Mouse (Mus musculus) stomach, embryonic 16.5 days (tissue): Measurements from ENCODE around the gene Gm1673. TPM values are rescaled to one million over a fixed set of nuclear protein-coding genes. Genes with fewer than 3 reads are reported as not detected.

Experiments
- ATAC-seq: fragments of 200-750 bp; cut with Nextera tagmentation; 2 replicates; pipeline ENCODE4 v1.8.0; 2017; ENCODE audit warnings: moderate number of reproducible peaks, moderate TSS enrichment; ENCODE audit not compliant: insufficient read depth, low FRiP score
- H3K27ac ChIP-seq: fragments of 300-500 bp; sonication (generic); 2 replicates; pipeline ENCODE4 v1.5.1; 2014; ENCODE audit warnings: low read length
- H3K27me3 ChIP-seq: fragments of 300-500 bp; sonication (generic); 2 replicates; pipeline ENCODE4 v1.6.1; 2014; ENCODE audit warnings: low read length, control low read depth, mixed read lengths; ENCODE audit not compliant: control insufficient read depth, insufficient read depth
- H3K36me3 ChIP-seq: fragments of 300-500 bp; sonication (generic); 2 replicates; pipeline ENCODE4 v1.6.1; 2014; ENCODE audit warnings: low read length; ENCODE audit not compliant: control insufficient read depth, insufficient read depth
- H3K4me1 ChIP-seq: fragments of 300-500 bp; sonication (generic); 2 replicates; pipeline ENCODE4 v1.6.1; 2014; ENCODE audit warnings: low read length, control low read depth, mixed read lengths; ENCODE audit not compliant: control insufficient read depth, insufficient read depth
- H3K4me2 ChIP-seq: fragments of 300-500 bp; sonication (generic); 2 replicates; pipeline ENCODE4 v1.6.1; 2014; ENCODE audit warnings: low read depth, low read length, mixed read lengths
- H3K4me3 ChIP-seq: fragments of 300-500 bp; sonication (generic); replicated peaks from 2 replicates; pipeline ENCODE4 v1.5.1; 2014; ENCODE audit warnings: mild to moderate bottlenecking, low read length
- H3K9ac ChIP-seq: fragments of 300-500 bp; sonication (generic); 2 replicates; pipeline ENCODE4 v1.6.1; 2014; ENCODE audit warnings: low read length
- H3K9me3 ChIP-seq: fragments of 300-500 bp; sonication (generic); replicated peaks from 2 replicates; pipeline ENCODE4 v1.6.1; 2016; ENCODE audit warnings: low read length, control low read depth; ENCODE audit not compliant: control insufficient read depth
- WGBS: fragments of 180-500 bp; shearing (Covaris S2); extraction: QIAGEN DNeasy Blood & Tissue Kit; methylation state at CpG from one replicate; pipeline ENCODE4 v1.1.7; 2014; 5-methylcytosine and 5-hydroxymethylcytosine counted together
- polyA plus RNA-seq: library from polyadenylated mRNA; unstranded; fragments of >200 nt; fragmentation: Nextera tagmentation; extraction: Ambion mirVana; gene quantifications from 2 replicates; pipeline ENCODE4 v1.2.1, GENCODE M21; 2015

Gm1673 gene
- polyA plus RNA-seq, 1 experiment from 2014 or later, result 63.2 TPM

GRCm38 (mm10) chr5:33995843-33996693, 12.8 kb downstream of the Gm1673 start, which contains the start of gene Nat8l:
Nat8l (plus strand) TSS chr5:33995984.
- peaks cover 8% of the 10 kb centered on the region; the same call in 1 of the 2 replicates for H3K4me1 ChIP-seq
- H3K27ac ChIP-seq, result no peak within 1 kb of the TSS
- H3K9me3 ChIP-seq, result no peaks in the 10 kb centered on the region
- no peaks in the 10 kb centered on the region for H3K36me3 ChIP-seq
- peak within 1 kb of the TSS; percentile 61 for H3K9ac ChIP-seq
- H3K27me3 ChIP-seq, result peaks cover 51% of the 10 kb centered on the region
- under 1% methylated on average over 90 of the region's 90 CpGs for WGBS
- H3K4me3 ChIP-seq, result peak within 1 kb of the TSS; percentile 69
- peak within 1 kb of the TSS; percentile 96 for H3K4me2 ChIP-seq
- peak; percentile 49; the same call in 1 of the 2 replicates for ATAC-seq

GRCm38 (mm10) chr5:33996694-33997045, 13.4 kb downstream of the Gm1673 start:
- H3K27me3 ChIP-seq, result peaks cover 51% of the 10 kb centered on the region
- peak overlapping the region; percentile 69 for H3K4me3 ChIP-seq
- peak overlapping the region; percentile 96 for H3K4me2 ChIP-seq
- H3K9ac ChIP-seq, result peak overlapping the region; percentile 61
- H3K9me3 ChIP-seq, result no peaks in the 10 kb centered on the region
- no peak for ATAC-seq
- no peaks in the 10 kb centered on the region for H3K36me3 ChIP-seq
- no peak overlapping the region for H3K27ac ChIP-seq
- H3K4me1 ChIP-seq, result peaks cover 8% of the 10 kb centered on the region; the same call in 1 of the 2 replicates
- under 1% methylated on average over 55 of the region's 55 CpGs for WGBS

GRCm38 (mm10) chr5:33997051-33997741, 14.0 kb downstream of the Gm1673 start:
- peak overlapping the region; percentile 96 for H3K4me2 ChIP-seq
- peaks cover 8% of the 10 kb centered on the region; the same call in 1 of the 2 replicates for H3K4me1 ChIP-seq
- peaks cover 51% of the 10 kb centered on the region for H3K27me3 ChIP-seq
- H3K27ac ChIP-seq, result no peak overlapping the region
- ATAC-seq, result peak; percentile 44; the same call in 1 of the 2 replicates
- H3K36me3 ChIP-seq, result no peaks in the 10 kb centered on the region
- H3K9me3 ChIP-seq, result no peaks in the 10 kb centered on the region
- peak overlapping the region; percentile 69 for H3K4me3 ChIP-seq
- WGBS, result under 1% methylated on average over 80 of the region's 80 CpGs
- H3K9ac ChIP-seq, result peak overlapping the region; percentile 61

GRCm38 (mm10) chr5:33997829-33998504, 14.7 kb downstream of the Gm1673 start:
- 70% methylated on average over 20 of the region's 20 CpGs for WGBS
- Histone ChIP-seq H3K9me3 (no peaks in the 10 kb centered on the region), H3K4me2 (peak overlapping the region; percentile 96; the same call in 1 of the 2 replicates), H3K4me1 (peaks cover 8% of the 10 kb centered on the region; the same call in 1 of the 2 replicates), H3K27ac (no peak overlapping the region), H3K36me3 (no peaks in the 10 kb centered on the region), H3K9ac (no peak overlapping the region), H3K27me3 (peaks cover 51% of the 10 kb centered on the region), H3K4me3 (peak overlapping the region; percentile 69)
- no peak for ATAC-seq

- 78% methylated on average over 3 of the region's 3 CpGs for WGBS
- H3K27me3 ChIP-seq, result peaks cover 51% of the 10 kb centered on the region
- no peak overlapping the region for H3K4me2 ChIP-seq
- H3K36me3 ChIP-seq, result no peaks in the 10 kb centered on the region
- no peak overlapping the region for H3K4me3 ChIP-seq
- no peak for ATAC-seq
- H3K9ac ChIP-seq, result no peak overlapping the region
- H3K9me3 ChIP-seq, result no peaks in the 10 kb centered on the region
- H3K4me1 ChIP-seq, result peaks cover 8% of the 10 kb centered on the region; the same call in 1 of the 2 replicates
- H3K27ac ChIP-seq, result no peak overlapping the region
Measured at GRCm38 (mm10) chr5:33998505-33998877, 15.3 kb downstream of the Gm1673 start.

- peaks cover 43% of the 10 kb centered on the region for H3K27me3 ChIP-seq
- no peaks in the 10 kb centered on the region for H3K9me3 ChIP-seq
- H3K4me3 ChIP-seq, result no peak overlapping the region
- no peaks in the 10 kb centered on the region for H3K36me3 ChIP-seq
- no peak overlapping the region for H3K27ac ChIP-seq
- 81% methylated on average over 6 of the region's 6 CpGs for WGBS
- H3K4me2 ChIP-seq, result no peak overlapping the region
- peaks cover 8% of the 10 kb centered on the region; the same call in 1 of the 2 replicates for H3K4me1 ChIP-seq
- no peak for ATAC-seq
- no peak overlapping the region for H3K9ac ChIP-seq
Measured at GRCm38 (mm10) chr5:33999466-34000090, 16.3 kb downstream of the Gm1673 start.

GRCm38 (mm10) chr5:34000809-34001208, 17.6 kb downstream of the Gm1673 start:
- 93% methylated on average over 25 of the region's 25 CpGs for WGBS
- Histone ChIP-seq H3K27me3 (peaks cover 31% of the 10 kb centered on the region), H3K4me3 (no peak overlapping the region), H3K9me3 (no peaks in the 10 kb centered on the region), H3K9ac (no peak overlapping the region), H3K4me1 (peaks cover 4% of the 10 kb centered on the region; the same call in 1 of the 2 replicates), H3K27ac (no peak overlapping the region), H3K36me3 (no peaks in the 10 kb centered on the region), H3K4me2 (no peak overlapping the region)
- ATAC-seq, result no peak

- Histone ChIP-seq H3K9ac (no peak overlapping the region), H3K27ac (no peak overlapping the region), H3K36me3 (no peaks in the 10 kb centered on the region), H3K4me2 (no peak overlapping the region), H3K9me3 (no peaks in the 10 kb centered on the region), H3K4me3 (no peak overlapping the region), H3K4me1 (no peaks in the 10 kb centered on the region; the same call in 1 of the 2 replicates), H3K27me3 (peaks cover 25% of the 10 kb centered on the region)
- ATAC-seq, result no peak
- 91% methylated on average over 1 of the region's 1 CpGs for WGBS
Measured at GRCm38 (mm10) chr5:34001401-34001800, 18.2 kb downstream of the Gm1673 start.
